Mouse (Mus musculus): ENCODE measurements at regions not wholly inside any gene's neighbourhood (a gene's known extent, or its start where the extent isn't known, plus 50 kb on each side); places are given as distances from the start of the nearest gene placed in this dataset.
A peak's percentile ranks its signal among the peaks of the same experiment; 100 is the strongest.

DNA sequence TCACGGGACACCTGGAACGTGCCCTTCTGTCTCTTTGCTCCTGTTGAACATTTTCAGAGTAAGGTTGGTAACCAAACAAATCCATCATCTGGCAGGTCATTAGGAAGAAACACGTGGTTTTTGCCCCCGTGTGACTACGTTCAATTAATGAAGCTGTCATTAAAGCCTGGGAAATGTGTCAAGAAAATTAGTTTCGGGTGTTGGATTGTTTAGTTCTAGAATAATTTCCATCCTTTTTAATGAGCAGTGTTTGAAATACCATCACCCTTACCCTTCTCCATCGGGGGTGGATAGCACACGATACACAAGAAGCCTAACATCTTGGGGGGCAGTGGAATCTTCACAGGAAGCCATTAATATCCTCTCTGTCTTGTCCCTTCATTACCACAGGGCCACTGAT, 107.7 kb downstream of the Far1 start:
- DNase-seq, result no peak
- intact Hi-C loops (cut with DNase I), result no loop called here

- DNase-seq, result no peak
- intact Hi-C loops (cut with DNase I), result no loop called here
Measured at GRCm38 (mm10) chr7:113621898-113622510, 108.4 kb downstream of the Far1 start.

DNA sequence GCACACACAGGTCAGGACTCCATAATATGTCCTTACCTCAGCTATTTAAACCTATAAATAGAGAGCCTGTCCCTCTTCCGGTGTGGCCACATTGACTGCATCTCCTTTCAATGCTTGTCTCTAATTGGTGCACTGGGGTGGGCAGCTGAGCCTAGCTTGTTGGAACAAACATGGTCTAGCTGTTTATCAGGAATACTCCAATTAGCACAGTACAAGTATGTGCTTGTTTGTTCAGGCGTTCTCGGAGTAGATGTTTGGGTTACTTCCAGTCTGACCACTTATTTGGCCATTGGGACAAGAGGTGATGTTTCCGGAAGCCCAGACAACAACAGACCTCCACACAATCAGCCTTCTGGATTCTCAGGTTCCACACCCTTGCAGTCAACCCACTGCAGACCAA, 109.7 kb downstream of the Far1 start:
- DNase-seq, result no peak
- intact Hi-C loops (cut with DNase I), result no loop called here

DNA sequence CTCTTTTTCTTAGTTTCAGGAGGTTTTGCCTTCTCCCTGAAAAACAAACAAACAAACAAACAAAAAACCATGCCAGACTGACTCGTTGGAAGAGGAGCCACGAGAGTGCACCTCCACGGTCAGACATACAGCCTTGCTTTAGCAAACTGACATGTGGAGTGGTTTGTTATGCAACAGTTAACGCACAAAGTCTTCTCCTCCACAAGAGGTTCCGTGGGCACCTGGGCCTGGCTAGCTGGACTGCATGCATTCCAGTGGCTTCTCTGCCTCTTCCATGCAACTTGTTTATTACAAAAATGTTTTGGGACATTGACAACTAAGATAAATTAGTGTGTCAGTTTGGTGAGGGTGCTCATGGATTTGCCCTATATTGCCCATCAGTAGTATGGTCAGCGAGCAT, 110.3 kb downstream of the Far1 start:
- DNase-seq, result no peak
- intact Hi-C loops (cut with DNase I), result no loop called here

GRCm38 (mm10) chr7:113626734-113627133, 113.1 kb downstream of the Far1 start:
- intact Hi-C loops (cut with DNase I), result no loop called here
- no peak for DNase-seq

- no peak for DNase-seq
- intact Hi-C loops (cut with DNase I), result no loop called here
Measured at GRCm38 (mm10) chr7:113637011-113637600, 123.5 kb downstream of the Far1 start.

DNA sequence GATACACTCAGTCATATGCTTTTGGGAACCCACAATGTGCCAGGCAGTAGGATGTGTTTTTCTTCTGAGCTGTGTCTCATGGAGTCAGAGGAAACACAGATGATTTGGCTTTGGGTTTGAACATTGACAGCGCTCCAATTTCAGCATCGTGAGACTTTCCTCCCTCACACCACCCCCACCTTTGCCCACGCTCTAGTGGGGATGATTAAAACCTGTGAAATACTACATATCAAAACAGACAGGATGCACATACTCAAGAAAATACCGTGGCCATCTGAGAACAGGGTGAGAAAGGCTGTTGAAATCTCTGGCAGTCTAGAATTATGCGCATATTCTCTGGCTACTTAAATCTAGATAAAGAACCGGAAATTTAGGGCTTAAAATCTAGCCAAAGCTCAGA, 124.5 kb downstream of the Far1 start:
- intact Hi-C loops (cut with DNase I), result no loop called here
- DNase-seq, result no peak

- peak; percentile 59 for DNase-seq
- intact Hi-C loops (cut with DNase I), result no loop called here
Measured at GRCm38 (mm10) chr7:113642540-113642939, 123.3 kb upstream of the Spon1 start.

- no peak for DNase-seq
- intact Hi-C loops (cut with DNase I), result no loop called here
Measured at GRCm38 (mm10) chr7:113650631-113651030, 115.2 kb upstream of the Spon1 start.

DNA sequence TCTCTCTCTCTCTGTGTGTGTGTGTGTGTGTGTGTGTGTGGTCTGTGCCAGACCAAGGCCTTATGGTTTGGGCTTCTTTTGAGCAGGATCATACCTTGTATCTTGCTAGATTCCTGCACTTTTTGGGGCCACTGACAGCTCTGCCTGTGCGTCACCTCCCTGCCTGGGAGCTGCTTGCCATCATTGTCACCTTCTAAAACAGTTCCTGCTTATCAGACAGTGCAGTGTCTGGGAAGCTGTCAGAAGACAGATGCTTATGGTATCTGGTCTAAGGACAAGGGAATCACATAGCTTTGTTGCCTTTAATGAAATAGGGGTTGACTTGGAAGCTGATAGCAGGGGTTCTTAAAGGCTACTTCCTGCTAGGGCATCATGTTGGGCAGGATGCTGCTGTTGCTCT, 114.1 kb upstream of the Spon1 start:
- intact Hi-C loops (cut with DNase I), result no loop called here
- no peak for DNase-seq

DNA sequence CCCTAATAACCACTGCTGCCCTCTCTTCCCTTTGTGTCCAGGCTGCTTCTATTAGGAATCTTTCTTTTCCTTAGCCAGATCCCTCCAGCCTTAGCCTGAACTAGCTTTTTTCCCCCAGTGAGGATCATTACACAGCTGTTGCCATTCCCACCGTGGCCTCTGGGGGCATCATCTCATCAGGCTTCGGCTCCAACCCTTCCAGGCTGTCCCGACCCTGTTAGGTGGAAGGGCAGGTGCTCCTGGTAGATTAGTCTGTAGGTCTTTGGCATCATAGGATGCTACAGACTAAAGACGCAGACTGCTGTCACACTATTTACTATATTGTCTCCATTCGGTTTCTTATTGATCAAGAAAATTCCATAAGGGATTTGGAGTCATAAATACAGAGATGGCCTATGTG, 112.7 kb upstream of the Spon1 start:
- intact Hi-C loops (cut with DNase I), result no loop called here
- peak; percentile 58 for DNase-seq

DNA sequence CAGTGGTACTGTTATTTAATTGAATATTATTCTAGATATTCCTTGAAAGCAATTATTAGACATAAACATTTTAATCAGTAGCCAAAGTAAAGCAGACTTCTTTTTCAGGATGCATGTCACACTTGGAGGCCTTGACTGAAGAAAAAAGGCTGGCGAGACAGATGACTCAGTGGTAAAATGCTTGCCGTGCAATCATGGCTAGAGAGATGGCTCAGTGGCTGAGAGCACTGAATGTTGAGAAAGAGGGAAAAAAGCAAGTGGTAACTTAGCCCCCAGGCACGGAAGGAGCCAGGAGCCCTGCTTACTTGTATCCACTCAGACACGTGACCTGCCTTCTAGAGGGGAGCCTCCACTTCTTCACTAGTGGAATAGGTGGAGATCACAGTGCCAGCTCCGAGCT, 110.5 kb upstream of the Spon1 start:
- DNase-seq, result no peak
- intact Hi-C loops (cut with DNase I), result no loop called here

DNA sequence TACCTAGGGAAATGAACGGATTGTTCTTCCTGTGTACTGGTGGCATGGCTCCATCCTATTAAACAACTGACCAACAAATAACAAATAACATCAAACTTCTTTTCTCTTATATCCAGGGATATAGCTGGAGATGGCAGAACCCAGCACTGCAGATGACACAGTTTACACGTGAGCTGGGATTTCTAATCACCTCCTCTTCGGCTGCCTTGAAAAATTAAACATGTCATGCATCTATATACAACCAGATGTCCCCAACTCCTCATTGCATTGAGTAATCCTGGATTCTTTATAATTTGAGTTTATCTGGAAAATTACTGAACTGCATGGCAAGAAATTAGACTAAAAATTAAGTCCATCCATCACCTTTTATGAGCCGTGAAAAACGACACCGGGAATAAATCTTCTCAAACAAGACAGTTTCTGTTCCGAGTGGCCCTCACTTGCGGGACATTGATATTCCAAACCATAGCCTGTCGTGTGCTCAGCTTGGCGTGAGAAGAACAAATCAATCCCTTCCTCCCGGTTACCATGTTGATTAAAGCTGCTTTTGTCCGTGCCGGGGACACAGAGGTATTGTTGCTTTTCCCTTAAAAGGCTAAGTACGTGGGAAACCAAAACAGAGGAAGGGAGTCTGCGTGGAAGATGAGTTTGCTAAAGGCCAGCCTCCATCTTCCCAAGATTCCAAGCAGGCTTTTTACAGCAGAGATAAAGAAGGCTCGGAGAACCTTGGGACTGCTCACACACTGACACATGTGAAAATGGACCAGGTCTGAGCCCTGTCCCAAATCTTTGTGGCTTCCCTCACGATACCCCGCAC, 92.8 kb upstream of the Spon1 start:
- DNase-seq, result no peak
- intact Hi-C loops (cut with DNase I), result no loop called here

DNA sequence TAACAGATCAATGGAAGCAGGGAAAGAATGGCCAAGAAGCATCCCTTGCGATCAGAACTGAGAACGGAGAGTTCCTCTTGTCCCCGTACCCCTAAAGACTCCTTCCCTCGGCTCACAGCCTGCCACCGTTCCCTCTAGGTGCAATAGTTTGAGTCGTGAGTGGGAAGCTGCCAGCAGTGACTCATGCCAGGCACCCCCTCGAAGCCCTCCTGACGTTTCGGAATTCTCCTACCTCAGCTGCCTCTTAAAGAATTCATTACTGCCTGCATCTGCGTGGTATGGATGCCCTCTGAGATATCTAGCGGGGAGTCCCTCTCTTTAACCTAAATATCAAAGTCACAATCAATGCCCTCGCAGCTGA, 92.2 kb upstream of the Spon1 start:
- no peak for DNase-seq
- intact Hi-C loops (cut with DNase I), result no loop called here

DNA sequence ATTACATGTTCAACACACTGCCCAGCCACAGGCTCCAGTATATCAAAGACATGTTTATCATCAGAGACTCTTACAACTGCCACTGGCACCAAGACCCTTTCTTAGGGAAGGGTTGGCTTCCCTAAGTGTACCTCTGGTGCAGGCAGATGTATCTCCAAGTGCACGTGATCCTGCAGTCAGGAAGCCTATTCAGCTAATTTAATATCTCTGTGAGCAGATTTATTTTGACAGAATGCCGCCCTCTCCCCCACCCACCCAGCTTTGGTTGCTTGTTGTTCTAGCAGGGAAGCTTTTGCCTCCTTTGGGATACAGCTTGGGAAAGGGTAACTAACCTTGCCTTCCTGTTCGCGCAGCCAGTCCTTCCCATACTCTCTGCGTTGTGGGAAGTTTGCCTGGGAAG, 83.5 kb upstream of the Spon1 start:
- intact Hi-C loops (cut with DNase I), result no loop called here

DNA sequence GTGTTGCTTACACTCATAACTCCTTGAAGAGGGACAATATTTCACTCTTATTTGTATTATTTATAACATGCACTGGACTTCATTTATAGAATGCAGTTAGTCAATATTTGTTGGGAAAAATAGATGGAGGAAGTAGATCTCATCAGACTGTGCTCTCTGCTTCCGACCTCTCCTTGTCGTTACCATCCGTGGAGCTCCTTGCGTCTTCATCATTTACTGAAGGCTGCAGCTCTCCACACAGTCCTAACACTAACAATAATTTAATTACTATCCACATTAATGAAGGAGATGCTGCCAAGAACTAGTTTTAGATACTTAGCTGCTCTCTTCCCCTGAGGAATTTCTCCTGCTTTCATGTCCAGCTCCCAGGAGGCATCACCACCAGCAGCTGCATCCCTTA, 80.4 kb upstream of the Spon1 start:
- intact Hi-C loops (cut with DNase I), result no loop called here
- DNase-seq, result no peak

More for the DNA sequence above, 83.5 kb upstream of the Spon1 start:
- DNase-seq, result no peak

GRCm38 (mm10) chr7:113686527-113686926, 79.3 kb upstream of the Spon1 start:
- DNase-seq, result peak; percentile 38

GRCm38 (mm10) chr7:113687566-113687965, 78.2 kb upstream of the Spon1 start:
- DNase-seq, result no peak
- intact Hi-C loops (cut with DNase I), result no loop called here

More at GRCm38 (mm10) chr7:113686527-113686926, 79.3 kb upstream of the Spon1 start:
- intact Hi-C loops (cut with DNase I), result no loop called here

DNA sequence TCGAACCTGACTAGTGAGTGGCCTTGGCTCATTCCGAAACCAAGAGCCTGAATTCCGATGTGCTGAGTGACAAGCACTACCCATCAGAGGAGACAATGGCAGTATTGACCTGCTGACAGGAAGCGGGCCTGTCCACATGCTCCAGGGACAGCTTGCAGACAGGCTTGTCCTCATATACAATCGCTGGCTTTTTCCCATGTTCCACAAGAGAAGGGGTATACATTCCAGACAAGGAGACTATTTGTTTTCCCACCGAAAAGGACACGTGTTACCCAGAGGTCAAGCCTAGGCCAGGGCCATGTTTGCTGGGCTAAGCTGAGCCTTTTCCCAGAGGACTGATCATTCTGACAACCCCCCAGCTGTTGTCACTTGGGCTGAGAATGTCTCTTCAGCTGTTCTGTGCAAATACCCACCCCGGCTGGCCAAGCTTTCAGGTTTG, 77.5 kb upstream of the Spon1 start:
- no peak for DNase-seq
- intact Hi-C loops (cut with DNase I), result no loop called here

- intact Hi-C loops (cut with DNase I), result no loop called here
- DNase-seq, result no peak
Measured at GRCm38 (mm10) chr7:113688717-113689116, 77.1 kb upstream of the Spon1 start.

DNA sequence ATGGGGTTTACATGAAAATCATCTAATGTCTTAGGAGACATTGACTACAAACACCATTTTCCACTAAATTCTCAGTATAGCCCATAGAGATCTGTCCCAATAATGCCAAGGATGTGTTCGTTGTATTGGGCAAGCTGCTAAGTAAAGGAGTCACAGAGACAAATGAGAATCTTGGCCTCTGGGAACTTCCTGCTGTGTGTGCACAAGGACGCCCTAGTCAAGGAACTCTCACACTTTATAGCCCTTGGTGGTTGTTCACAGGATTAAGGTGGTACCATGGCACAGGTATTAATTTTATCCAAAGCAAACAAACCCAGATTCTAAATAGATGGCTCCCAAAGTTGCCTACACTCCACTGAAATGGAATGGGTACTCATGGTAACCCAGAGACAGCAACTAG, 76.7 kb upstream of the Spon1 start:
- DNase-seq, result no peak
- intact Hi-C loops (cut with DNase I), result no loop called here

GRCm38 (mm10) chr7:113691756-113692155, 74.0 kb upstream of the Spon1 start:
- no peak for DNase-seq
- intact Hi-C loops (cut with DNase I), result loop anchor here (10.0 kb wide), 1 partner anchor 977 kb away; no protein-coding TSS in a partner anchor
